Mouse (Mus musculus) hindbrain, embryonic 12.5 days (tissue): ENCODE data around the gene Hspb11. TPM values are rescaled to one million over a fixed set of nuclear protein-coding genes. Genes with fewer than 3 reads are reported as not detected.

Experiments
- ATAC-seq: fragments of 200-750 bp; cut with Nextera tagmentation; 2 replicates; pipeline ENCODE4 v1.8.0; 2017; ENCODE audit warnings: moderate TSS enrichment; ENCODE audit not compliant: low FRiP score
- H3K27ac ChIP-seq: fragments of 300-500 bp; sonication (generic); 2 replicates; pipeline ENCODE4 v1.5.1; 2016; ENCODE audit warnings: mild to moderate bottlenecking
- H3K27me3 ChIP-seq: fragments of 300-500 bp; sonication (generic); 2 replicates; pipeline ENCODE4 v1.6.1; 2016; ENCODE audit warnings: mild to moderate bottlenecking
- H3K36me3 ChIP-seq: fragments of 300-500 bp; sonication (generic); 2 replicates; pipeline ENCODE4 v1.6.1; 2016; ENCODE audit warnings: mild to moderate bottlenecking
- H3K4me1 ChIP-seq: fragments of 300-500 bp; sonication (generic); 2 replicates; pipeline ENCODE4 v1.6.1; 2016
- H3K4me2 ChIP-seq: fragments of 300-500 bp; sonication (generic); replicated peaks from 2 replicates; pipeline ENCODE4 v1.6.1; 2016; ENCODE audit warnings: mild to moderate bottlenecking
- H3K4me3 ChIP-seq: fragments of 300-500 bp; sonication (generic); 2 replicates; pipeline ENCODE4 v1.5.1; 2016; ENCODE audit warnings: mild to moderate bottlenecking
- H3K9ac ChIP-seq: fragments of 300-500 bp; sonication (generic); 2 replicates; pipeline ENCODE4 v1.6.1; 2016; ENCODE audit warnings: mild to moderate bottlenecking, moderate library complexity
- H3K9me3 ChIP-seq: fragments of 300-500 bp; sonication (generic); replicated peaks from 2 replicates; pipeline ENCODE4 v1.6.1; 2016; ENCODE audit warnings: mild to moderate bottlenecking
- WGBS: fragments of 180-500 bp; shearing (Covaris S2); methylation state at CpG from one replicate; pipeline ENCODE4 v1.1.7; 2016; 5-methylcytosine and 5-hydroxymethylcytosine counted together
- polyA plus RNA-seq: library from polyadenylated mRNA; unstranded; fragments of >200 nt; fragmentation: Nextera tagmentation; extraction: Ambion mirVana; gene quantifications from 2 replicates; pipeline ENCODE4 v1.2.1, GENCODE M21; 2016

Gene Hspb11
- polyA plus RNA-seq, 1 experiment from 2014 or later = 42.7 TPM

GRCm38 (mm10) chr4:107260001-107260400 is 6.6 kb downstream of the Hspb11 start:
- Histone ChIP-seq H3K36me3 (peaks cover 10% of the 10 kb centered on the region), H3K27ac (no peak overlapping the region), H3K4me2 (no peak overlapping the region), H3K9ac (no peak overlapping the region), H3K27me3 (no peaks in the 10 kb centered on the region), H3K4me1 (no peaks in the 10 kb centered on the region), H3K4me3 (no peak overlapping the region), H3K9me3 (0 out of 2 replicates have a peak, but pooled peaks cover 2% of the 10 kb centered on the region)
- no peak for ATAC-seq
- 78% methylated on average over 4 of the region's 4 CpGs for WGBS

- Histone ChIP-seq H3K9me3 (no peaks in the 10 kb centered on the region), H3K4me1 (peaks cover 6% of the 10 kb centered on the region), H3K9ac (no peak overlapping the region), H3K27me3 (no peaks in the 10 kb centered on the region), H3K36me3 (no peaks in the 10 kb centered on the region), H3K4me2 (no peak overlapping the region), H3K4me3 (no peak overlapping the region), H3K27ac (no peak overlapping the region)
- 86% methylated on average over 4 of the region's 4 CpGs for WGBS
- ATAC-seq = no peak
Observed at GRCm38 (mm10) chr4:107273683-107274082, 20.3 kb downstream of the Hspb11 start.

GRCm38 (mm10) chr4:107274511-107274910 is 21.1 kb downstream of the Hspb11 start:
- Histone ChIP-seq H3K4me2 (no peak overlapping the region), H3K4me1 (peaks cover 8% of the 10 kb centered on the region), H3K27ac (no peak overlapping the region), H3K36me3 (no peaks in the 10 kb centered on the region), H3K27me3 (no peaks in the 10 kb centered on the region), H3K9ac (no peak overlapping the region), H3K9me3 (no peaks in the 10 kb centered on the region), H3K4me3 (no peak overlapping the region)
- ATAC-seq = no peak
- 83% methylated on average over 5 of the region's 5 CpGs for WGBS

- H3K9ac ChIP-seq = no peak overlapping the region
Observed at GRCm38 (mm10) chr4:107278188-107278707, 24.9 kb downstream of the Hspb11 start.

GRCm38 (mm10) chr4:107280843-107281475 is 27.6 kb downstream of the Hspb11 start:
- no peak overlapping the region for H3K9ac ChIP-seq
- peaks cover 20% of the 10 kb centered on the region for H3K36me3 ChIP-seq
- 83% methylated on average over 7 of the region's 7 CpGs for WGBS
- H3K4me1 ChIP-seq = peaks cover 8% of the 10 kb centered on the region
- no peaks in the 10 kb centered on the region for H3K9me3 ChIP-seq
- ATAC-seq = no peak
- H3K4me2 ChIP-seq = no peak overlapping the region
- no peak overlapping the region for H3K27ac ChIP-seq
- H3K27me3 ChIP-seq = no peaks in the 10 kb centered on the region
- no peak overlapping the region for H3K4me3 ChIP-seq

More at GRCm38 (mm10) chr4:107278188-107278707, 24.9 kb downstream of the Hspb11 start:
- no peaks in the 10 kb centered on the region for H3K27me3 ChIP-seq
- peaks cover 20% of the 10 kb centered on the region for H3K36me3 ChIP-seq
- no peaks in the 10 kb centered on the region for H3K9me3 ChIP-seq
- no peak overlapping the region for H3K27ac ChIP-seq
- H3K4me3 ChIP-seq = no peak overlapping the region
- H3K4me2 ChIP-seq = 0 out of 2 replicates have a peak overlapping the region, but pooled peaks have one; percentile 8
- peaks cover 8% of the 10 kb centered on the region for H3K4me1 ChIP-seq
- 11% methylated on average over 8 of the region's 8 CpGs for WGBS
- ATAC-seq = no peak

GRCm38 (mm10) chr4:107285446-107286200 is 32.2 kb downstream of the Hspb11 start:
- no peaks in the 10 kb centered on the region for H3K27me3 ChIP-seq
- no peaks in the 10 kb centered on the region for H3K9me3 ChIP-seq
- H3K27ac ChIP-seq = no peak overlapping the region
- H3K4me1 ChIP-seq = no peaks in the 10 kb centered on the region
- H3K36me3 ChIP-seq = peaks cover 12% of the 10 kb centered on the region
- no peak overlapping the region for H3K4me3 ChIP-seq
- 74% methylated on average over 3 of the region's 3 CpGs for WGBS
- no peak for ATAC-seq
- H3K4me2 ChIP-seq = no peak overlapping the region
- H3K9ac ChIP-seq = no peak overlapping the region

- 92% methylated on average over 8 of the region's 8 CpGs for WGBS
- H3K4me2 ChIP-seq = no peak overlapping the region
- ATAC-seq = no peak
- H3K9me3 ChIP-seq = no peaks in the 10 kb centered on the region
- no peak overlapping the region for H3K27ac ChIP-seq
- H3K27me3 ChIP-seq = no peaks in the 10 kb centered on the region
- no peak overlapping the region for H3K9ac ChIP-seq
- H3K4me3 ChIP-seq = no peak overlapping the region
- H3K36me3 ChIP-seq = 0 out of 2 replicates have a peak, but pooled peaks cover 6% of the 10 kb centered on the region
- H3K4me1 ChIP-seq = no peaks in the 10 kb centered on the region
Observed at GRCm38 (mm10) chr4:107286386-107286785, 33.0 kb downstream of the Hspb11 start.

- 0 out of 2 replicates have a peak, but pooled peaks cover 2% of the 10 kb centered on the region for H3K36me3 ChIP-seq
- no peaks in the 10 kb centered on the region for H3K4me1 ChIP-seq
- H3K4me2 ChIP-seq = no peak overlapping the region
- H3K27ac ChIP-seq = no peak overlapping the region
- no peaks in the 10 kb centered on the region for H3K27me3 ChIP-seq
- no peaks in the 10 kb centered on the region for H3K9me3 ChIP-seq
- 93% methylated on average over 2 of the region's 2 CpGs for WGBS
- no peak overlapping the region for H3K4me3 ChIP-seq
- ATAC-seq = no peak
- no peak overlapping the region for H3K9ac ChIP-seq
Observed at GRCm38 (mm10) chr4:107287517-107287916, 34.1 kb downstream of the Hspb11 start.

- no peak for ATAC-seq
- Histone ChIP-seq H3K9me3 (no peaks in the 10 kb centered on the region), H3K4me2 (no peak overlapping the region), H3K27me3 (no peaks in the 10 kb centered on the region), H3K9ac (no peak overlapping the region), H3K4me1 (no peaks in the 10 kb centered on the region), H3K27ac (no peak overlapping the region), H3K4me3 (no peak overlapping the region), H3K36me3 (no peaks in the 10 kb centered on the region)
- 90% methylated on average over 7 of the region's 7 CpGs for WGBS
Observed at GRCm38 (mm10) chr4:107291611-107292272, 38.3 kb downstream of the Hspb11 start.

GRCm38 (mm10) chr4:107292273-107292662 is 38.9 kb downstream of the Hspb11 start:
- H3K4me2 ChIP-seq = no peak overlapping the region
- no peaks in the 10 kb centered on the region for H3K4me1 ChIP-seq
- no peak overlapping the region for H3K9ac ChIP-seq
- H3K9me3 ChIP-seq = no peaks in the 10 kb centered on the region
- H3K27ac ChIP-seq = no peak overlapping the region
- no peak for ATAC-seq
- H3K27me3 ChIP-seq = no peaks in the 10 kb centered on the region
- no peaks in the 10 kb centered on the region for H3K36me3 ChIP-seq
- H3K4me3 ChIP-seq = no peak overlapping the region
- WGBS = 66% methylated on average over 4 of the region's 4 CpGs

GRCm38 (mm10) chr4:107298071-107298606 is 44.7 kb downstream of the Hspb11 start:
- no peaks in the 10 kb centered on the region for H3K27me3 ChIP-seq
- no peak for ATAC-seq
- no peaks in the 10 kb centered on the region for H3K36me3 ChIP-seq
- H3K27ac ChIP-seq = no peak overlapping the region
- no peak overlapping the region for H3K9ac ChIP-seq
- no peaks in the 10 kb centered on the region for H3K9me3 ChIP-seq
- no peak overlapping the region for H3K4me2 ChIP-seq
- 80% methylated on average over 8 of the region's 8 CpGs for WGBS
- H3K4me3 ChIP-seq = no peak overlapping the region
- H3K4me1 ChIP-seq = no peaks in the 10 kb centered on the region

- no peak overlapping the region for H3K9ac ChIP-seq
- H3K27ac ChIP-seq = no peak overlapping the region
- H3K4me3 ChIP-seq = no peak overlapping the region
- ATAC-seq = no peak
- no peak overlapping the region for H3K4me2 ChIP-seq
- H3K36me3 ChIP-seq = no peaks in the 10 kb centered on the region
- no peaks in the 10 kb centered on the region for H3K9me3 ChIP-seq
- no peaks in the 10 kb centered on the region for H3K4me1 ChIP-seq
- no peaks in the 10 kb centered on the region; the same call in 1 of the 2 replicates for H3K27me3 ChIP-seq
- WGBS = 90% methylated on average over 7 of the region's 7 CpGs
Observed at GRCm38 (mm10) chr4:107299779-107300340, 46.5 kb downstream of the Hspb11 start.
